Mouse (Mus musculus): ENCODE results near the gene Prkar1b. TPM values are rescaled to one million over a fixed set of nuclear protein-coding genes. Genes with fewer than 3 reads are reported as not detected.

Gene Prkar1b
- polyA plus RNA-seq, 1 experiment: 1.7 TPM

DNA sequence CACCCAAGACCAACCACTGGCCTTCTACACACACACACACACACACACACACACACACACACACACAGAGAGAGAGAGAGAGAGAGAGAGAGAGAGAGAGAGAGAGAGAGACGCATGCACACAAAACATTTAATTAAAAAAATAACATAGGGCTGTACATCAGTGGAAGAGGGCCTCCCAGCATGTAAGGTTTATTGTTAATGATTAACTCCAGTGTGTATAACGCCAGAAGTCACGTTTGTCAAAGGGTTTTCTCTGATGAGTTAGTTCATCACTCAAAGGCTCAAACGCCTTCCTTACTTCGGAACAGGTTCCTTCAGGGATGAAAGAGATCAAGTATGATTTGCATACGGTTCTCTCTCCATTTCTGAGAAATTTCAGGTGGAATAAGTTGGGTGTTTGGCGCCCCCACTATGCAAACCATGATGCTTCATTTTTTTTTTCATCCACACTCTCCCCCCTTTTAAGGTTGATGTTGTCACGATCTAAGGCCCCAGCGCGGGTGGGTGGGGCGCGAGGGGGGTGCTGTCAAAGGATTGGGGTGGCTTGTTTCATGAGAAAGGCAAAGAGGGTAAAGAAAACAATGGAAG is 21.2 kb downstream of the Prkar1b start:
- TF ChIP-seq MAX (IDR thresholded peaks at IDR 0.05): no peak
- no peak for TF ChIP-seq MYOG (IDR thresholded peaks at IDR 0.05; ENCODE audit: control insufficient read depth, extremely low read depth, insufficient read length)
- no peak for TF ChIP-seq CEBPB (IDR thresholded peaks at IDR 0.05; ENCODE audit: low read depth)
- no peak for TF ChIP-seq FOSL1 (IDR thresholded peaks at IDR 0.05; ENCODE audit: insufficient read depth, low read length, poor library complexity, severe bottlenecking)
- TF ChIP-seq CTCF (IDR thresholded peaks at IDR 0.05; ENCODE audit: control insufficient read depth, insufficient read depth, insufficient read length): no peak
- Histone ChIP-seq H3ac (ENCODE audit: control insufficient read depth, insufficient read length, low read depth) (no peak overlapping the region), H3K79me3 (ENCODE audit: low read depth) (no peaks in the 10 kb centered on the region), H3K27me3 (ENCODE audit: control insufficient read depth, insufficient read depth, insufficient read length) (no peaks in the 10 kb centered on the region), H3K79me2 (ENCODE audit: control insufficient read depth, insufficient read depth) (no peaks in the 10 kb centered on the region), H3K36me3 (ENCODE audit: control insufficient read depth, insufficient read depth) (no peaks in the 10 kb centered on the region), H3K4me3 (ENCODE audit: insufficient read depth, poor library complexity, severe bottlenecking) (no peak overlapping the region)

- Histone ChIP-seq H3K79me2 (ENCODE audit: control insufficient read depth, insufficient read depth) (no peaks in the 10 kb centered on the region), H3K27me3 (ENCODE audit: control insufficient read depth, insufficient read depth, insufficient read length) (no peaks in the 10 kb centered on the region), H3K4me3 (ENCODE audit: insufficient read depth, poor library complexity, severe bottlenecking) (no peak overlapping the region), H3ac (ENCODE audit: control insufficient read depth, insufficient read length, low read depth) (no peak overlapping the region), H3K79me3 (ENCODE audit: low read depth) (no peaks in the 10 kb centered on the region), H3K36me3 (ENCODE audit: control insufficient read depth, insufficient read depth) (no peaks in the 10 kb centered on the region)
- TF ChIP-seq FOSL1 (IDR thresholded peaks at IDR 0.05; ENCODE audit: insufficient read depth, low read length, poor library complexity, severe bottlenecking): no peak
- no peak for TF ChIP-seq MYOD1 (IDR thresholded peaks at IDR 0.05; ENCODE audit: control insufficient read depth, insufficient read length, low read depth)
- TF ChIP-seq CEBPB (IDR thresholded peaks at IDR 0.05; ENCODE audit: low read depth): no peak
- no peak for TF ChIP-seq MYOG (IDR thresholded peaks at IDR 0.05; ENCODE audit: control insufficient read depth, extremely low read depth, insufficient read length)
- no peak for TF ChIP-seq CTCF (IDR thresholded peaks at IDR 0.05; ENCODE audit: control insufficient read depth, insufficient read depth, insufficient read length)
Observed at GRCm38 (mm10) chr5:139125717-139126116, 24.1 kb downstream of the Prkar1b start.

DNA sequence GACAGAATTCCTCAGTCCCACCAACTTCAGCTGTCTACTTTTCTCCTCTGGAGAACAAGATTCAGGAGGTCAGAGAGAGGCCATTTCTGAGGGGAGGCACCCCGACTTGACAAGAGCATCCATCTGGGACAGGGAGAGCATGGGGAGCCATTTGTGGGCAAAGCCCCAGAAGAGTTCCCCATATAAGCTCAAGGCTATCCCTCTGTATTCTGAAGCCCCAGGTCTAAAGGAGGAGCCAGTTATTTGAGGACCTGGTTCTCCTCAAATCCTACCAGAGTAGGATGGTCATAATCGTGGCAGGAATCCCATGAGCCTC is 30.9 kb downstream of the Prkar1b start:
- Histone ChIP-seq H3K27me3 (ENCODE audit: control insufficient read depth, insufficient read depth, insufficient read length) (no peaks in the 10 kb centered on the region), H3ac (ENCODE audit: control insufficient read depth, insufficient read length, low read depth) (no peak overlapping the region), H3K4me3 (ENCODE audit: insufficient read depth, poor library complexity, severe bottlenecking) (no peak overlapping the region), H3K36me3 (ENCODE audit: control insufficient read depth, insufficient read depth) (no peaks in the 10 kb centered on the region), H3K79me3 (ENCODE audit: low read depth) (no peaks in the 10 kb centered on the region), H3K79me2 (ENCODE audit: control insufficient read depth, insufficient read depth) (no peaks in the 10 kb centered on the region)
- TF ChIP-seq MYOG (IDR thresholded peaks at IDR 0.05; ENCODE audit: control insufficient read depth, extremely low read depth, insufficient read length) (no peak), MAX (IDR thresholded peaks at IDR 0.05) (no peak), FOSL1 (IDR thresholded peaks at IDR 0.05; ENCODE audit: insufficient read depth, low read length, poor library complexity, severe bottlenecking) (no peak), USF1 (IDR thresholded peaks at IDR 0.05; ENCODE audit: low read depth) (no peak), CEBPB (IDR thresholded peaks at IDR 0.05; ENCODE audit: low read depth) (no peak), CTCF (IDR thresholded peaks at IDR 0.05; ENCODE audit: control insufficient read depth, insufficient read depth, insufficient read length) (no peak), MYOD1 (IDR thresholded peaks at IDR 0.05; ENCODE audit: control insufficient read depth, insufficient read length, low read depth) (no peak)

DNA sequence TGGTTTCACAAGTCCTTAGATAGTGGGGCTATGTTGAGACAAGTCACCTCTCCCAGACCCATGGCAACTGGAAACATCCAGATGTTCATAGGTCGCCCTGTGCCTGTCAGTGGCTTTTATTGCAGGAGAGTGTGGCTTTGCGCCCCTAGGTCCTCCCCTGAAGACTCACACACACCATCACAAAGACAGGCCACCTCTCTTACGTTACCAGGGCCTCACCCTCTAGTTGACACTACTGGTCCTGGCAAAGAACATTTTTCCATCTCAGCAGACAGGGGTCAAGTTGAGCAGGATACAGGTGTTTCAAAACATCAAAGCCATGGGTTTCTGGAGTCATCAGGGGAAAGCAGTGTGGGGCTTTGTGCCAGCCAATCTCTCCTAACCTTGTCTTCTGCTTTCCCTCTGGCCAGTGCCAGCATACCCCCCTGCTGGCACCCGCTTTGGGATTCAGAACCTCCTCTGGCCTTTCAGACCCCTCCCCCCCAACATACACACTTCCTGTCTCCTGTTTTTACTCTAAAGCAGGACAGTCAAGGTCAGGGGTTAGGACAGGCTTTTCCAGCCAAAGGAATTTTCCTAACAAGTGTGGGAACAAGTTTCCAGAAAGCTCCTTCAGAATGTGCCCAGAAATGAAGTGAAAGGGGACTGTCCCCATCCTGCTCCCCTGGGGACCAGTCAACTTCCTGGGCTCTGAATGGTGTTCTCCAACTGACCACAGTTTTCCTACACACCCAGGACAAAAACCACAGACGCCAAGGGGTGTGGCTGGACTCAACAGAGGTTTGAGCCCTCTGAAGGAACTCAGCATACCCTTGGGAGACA is 31.5 kb downstream of the Prkar1b start:
- TF ChIP-seq MYOG (IDR thresholded peaks at IDR 0.05; ENCODE audit: control insufficient read depth, extremely low read depth, insufficient read length): no peak
- peak; percentile 58 for TF ChIP-seq MYOD1 (IDR thresholded peaks at IDR 0.05; ENCODE audit: control insufficient read depth, insufficient read length, low read depth)
- no peaks in the 10 kb centered on the region for H3K27me3 ChIP-seq (ENCODE audit: control insufficient read depth, insufficient read depth, insufficient read length)
- no peaks in the 10 kb centered on the region for H3K36me3 ChIP-seq (ENCODE audit: control insufficient read depth, insufficient read depth)
- no peaks in the 10 kb centered on the region for H3K79me2 ChIP-seq (ENCODE audit: control insufficient read depth, insufficient read depth)
- no peak overlapping the region for H3K4me3 ChIP-seq (ENCODE audit: insufficient read depth, poor library complexity, severe bottlenecking)
- no peaks in the 10 kb centered on the region for H3K79me3 ChIP-seq (ENCODE audit: low read depth)
- H3ac ChIP-seq (ENCODE audit: control insufficient read depth, insufficient read length, low read depth): no peak overlapping the region

DNA sequence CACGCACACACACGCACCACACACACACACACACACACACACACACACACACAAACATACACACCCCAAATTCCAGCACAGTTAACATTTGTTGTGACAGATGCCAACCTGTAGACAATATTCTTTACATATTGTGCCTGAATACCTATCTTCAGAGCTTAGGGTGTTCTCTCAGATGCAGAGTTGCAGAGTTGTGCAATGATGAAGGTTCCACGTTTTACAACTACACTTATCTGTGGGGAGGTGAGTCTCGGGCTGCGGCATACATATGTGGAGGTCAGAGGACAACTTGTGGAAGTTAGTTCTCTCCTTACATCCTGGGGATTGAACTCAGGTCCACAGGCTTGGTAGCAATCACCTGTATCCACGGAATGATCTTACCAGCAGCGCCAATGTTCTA is 34.3 kb downstream of the Prkar1b start:
- Histone ChIP-seq H3K36me3 (ENCODE audit: control insufficient read depth, insufficient read depth) (no peaks in the 10 kb centered on the region), H3K27me3 (ENCODE audit: control insufficient read depth, insufficient read depth, insufficient read length) (no peaks in the 10 kb centered on the region), H3K79me2 (ENCODE audit: control insufficient read depth, insufficient read depth) (no peaks in the 10 kb centered on the region), H3K79me3 (ENCODE audit: low read depth) (no peaks in the 10 kb centered on the region), H3ac (ENCODE audit: control insufficient read depth, insufficient read length, low read depth) (no peak overlapping the region), H3K4me3 (ENCODE audit: insufficient read depth, poor library complexity, severe bottlenecking) (no peak overlapping the region)
- TF ChIP-seq USF1 (IDR thresholded peaks at IDR 0.05; ENCODE audit: low read depth) (no peak), CTCF (IDR thresholded peaks at IDR 0.05; ENCODE audit: control insufficient read depth, insufficient read depth, insufficient read length) (no peak), CEBPB (IDR thresholded peaks at IDR 0.05; ENCODE audit: low read depth) (peak; percentile 59), MAX (IDR thresholded peaks at IDR 0.05) (no peak), MYOD1 (IDR thresholded peaks at IDR 0.05; ENCODE audit: control insufficient read depth, insufficient read length, low read depth) (no peak)

GRCm38 (mm10) chr5:139114876-139115275 is 34.9 kb downstream of the Prkar1b start:
- Histone ChIP-seq H3K36me3 (ENCODE audit: control insufficient read depth, insufficient read depth) (no peaks in the 10 kb centered on the region), H3K79me3 (ENCODE audit: low read depth) (no peaks in the 10 kb centered on the region), H3K79me2 (ENCODE audit: control insufficient read depth, insufficient read depth) (no peaks in the 10 kb centered on the region), H3ac (ENCODE audit: control insufficient read depth, insufficient read length, low read depth) (no peak overlapping the region), H3K27me3 (ENCODE audit: control insufficient read depth, insufficient read depth, insufficient read length) (no peaks in the 10 kb centered on the region), H3K4me3 (ENCODE audit: insufficient read depth, poor library complexity, severe bottlenecking) (no peak overlapping the region)
- TF ChIP-seq MYOD1 (IDR thresholded peaks at IDR 0.05; ENCODE audit: control insufficient read depth, insufficient read length, low read depth): peak; percentile 57
- TF ChIP-seq CEBPB (IDR thresholded peaks at IDR 0.05; ENCODE audit: low read depth): no peak
- TF ChIP-seq MYOG (IDR thresholded peaks at IDR 0.05; ENCODE audit: control insufficient read depth, extremely low read depth, insufficient read length): no peak
- no peak for TF ChIP-seq FOSL1 (IDR thresholded peaks at IDR 0.05; ENCODE audit: insufficient read depth, low read length, poor library complexity, severe bottlenecking)
- TF ChIP-seq USF1 (IDR thresholded peaks at IDR 0.05; ENCODE audit: low read depth): no peak

Data from C2C12 (cell line).